Mouse (Mus musculus) lung, postnatal 0 days (tissue): ENCODE measurements around the gene Srcap.

Source experiments
- CTCF ChIP-seq: IDR thresholded peaks from 2 replicates; pipeline ENCODE4 v1.5.1; 2016; ENCODE audit warnings: antibody characterized with exemption, mild to moderate bottlenecking
- EP300 ChIP-seq: IDR thresholded peaks from 2 replicates; pipeline ENCODE4 v1.6.1; 2016; ENCODE audit warnings: antibody characterized with exemption, mild to moderate bottlenecking, control low read depth

- no peak for TF ChIP-seq EP300
- no peak for TF ChIP-seq CTCF
These were observed 2.0 kb downstream of the Srcap start for GRCm38 (mm10) chr7:127513781-127514180.
